Mouse (Mus musculus): ENCODE measurements at regions not wholly inside any gene's neighbourhood (a gene's known extent, or its start where the extent isn't known, plus 50 kb on each side); places are given as distances from the start of the nearest gene placed in this dataset.

DNA sequence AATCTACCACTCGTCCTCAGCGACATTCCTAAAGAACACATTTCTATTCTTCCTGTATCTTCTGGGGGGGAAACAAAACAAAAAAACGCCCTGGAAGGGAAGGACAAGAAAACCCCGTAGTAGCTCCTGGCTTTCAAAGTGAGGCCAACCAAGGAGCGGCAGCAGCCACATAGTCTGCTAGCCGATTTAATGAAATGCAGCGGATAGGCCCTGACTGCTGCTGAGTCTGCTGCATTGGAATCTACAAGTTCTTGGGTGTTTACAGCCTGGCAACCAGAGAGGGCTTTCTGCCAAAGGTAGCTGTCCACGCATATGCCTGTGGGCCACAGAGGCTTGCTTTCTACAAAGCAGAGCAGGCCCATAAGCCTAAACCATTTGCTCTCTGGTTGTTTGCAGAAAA is 146.0 kb downstream of the Gm45692 start:
- TF ChIP-seq CTCF (IDR thresholded peaks at IDR 0.05; ENCODE audit: control insufficient read depth, insufficient read depth, insufficient read length) (no peak), MAX (IDR thresholded peaks at IDR 0.05) (no peak), USF1 (IDR thresholded peaks at IDR 0.05; ENCODE audit: low read depth) (no peak), FOSL1 (IDR thresholded peaks at IDR 0.05; ENCODE audit: insufficient read depth, low read length, poor library complexity, severe bottlenecking) (no peak), CEBPB (IDR thresholded peaks at IDR 0.05; ENCODE audit: low read depth) (no peak), MYOG (IDR thresholded peaks at IDR 0.05; ENCODE audit: control insufficient read depth, extremely low read depth, insufficient read length) (no peak)

All from C2C12 (cell line).